Mouse (Mus musculus) E14TG2a.4 (cell line): Measurements from ENCODE around the gene Smad3.

ENCODE experiments used
- CTCF ChIP-seq: conservative IDR thresholded peaks from 2 replicates; pipeline ENCODE4 v1.5.1; 2014; ENCODE audit warnings: low read length
- NANOG ChIP-seq: IDR thresholded peaks from 2 replicates; pipeline ENCODE4 v1.6.1; 2014; ENCODE audit warnings: borderline replicate concordance, low read length, mixed read lengths

DNA sequence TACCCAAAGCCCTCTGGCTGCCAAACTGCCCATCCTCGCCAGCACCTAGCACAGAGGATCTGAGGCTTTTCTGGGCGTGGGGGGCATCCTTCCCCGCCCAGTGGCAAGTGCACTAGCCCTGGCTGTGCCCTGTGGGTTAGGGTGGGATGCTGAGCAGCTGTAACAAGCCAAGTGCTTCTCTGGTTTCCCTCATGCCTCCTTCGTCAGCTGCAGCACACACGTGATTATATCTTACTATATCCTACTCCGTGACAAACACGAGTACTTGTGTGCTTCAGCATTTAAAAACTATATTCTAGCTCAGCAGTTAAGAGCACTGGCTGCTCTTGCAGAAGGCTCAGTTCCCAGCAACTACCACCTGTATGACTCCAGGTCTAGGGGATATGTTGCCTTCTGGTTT is 44.7 kb upstream of the Smad3 start:
- TF ChIP-seq CTCF (no peak), NANOG (no peak)
